Mouse (Mus musculus): ENCODE measurements around the gene Rsrc1.

Rsrc1 gene

GRCm38 (mm10) chr3:66981101-66981661 is at the start of gene Rsrc1:
TSS of gene Rsrc1 (plus strand) at chr3:66981390.
- peak; percentile 96 for DNase-seq

DNA sequence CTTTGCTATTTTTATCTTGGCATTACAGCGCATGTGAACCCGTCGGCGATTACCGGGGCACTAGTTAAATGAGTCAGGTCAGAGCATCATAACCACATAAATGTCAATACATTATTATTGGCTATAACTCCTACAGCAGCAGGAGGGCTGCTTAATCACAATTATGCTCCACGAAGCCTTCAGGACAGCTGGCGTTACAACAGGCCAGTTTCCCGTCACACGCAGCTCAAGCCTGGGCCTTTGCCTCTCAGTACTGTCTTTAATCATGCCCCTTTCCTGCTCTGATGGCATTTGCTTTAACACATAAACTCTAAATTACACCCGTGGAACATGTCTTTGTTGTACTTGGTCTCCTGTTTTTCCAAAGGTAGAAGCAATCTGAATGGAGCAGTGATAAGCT is 41.5 kb upstream of the Rsrc1 start:
- peak; percentile 49 for DNase-seq

DNA sequence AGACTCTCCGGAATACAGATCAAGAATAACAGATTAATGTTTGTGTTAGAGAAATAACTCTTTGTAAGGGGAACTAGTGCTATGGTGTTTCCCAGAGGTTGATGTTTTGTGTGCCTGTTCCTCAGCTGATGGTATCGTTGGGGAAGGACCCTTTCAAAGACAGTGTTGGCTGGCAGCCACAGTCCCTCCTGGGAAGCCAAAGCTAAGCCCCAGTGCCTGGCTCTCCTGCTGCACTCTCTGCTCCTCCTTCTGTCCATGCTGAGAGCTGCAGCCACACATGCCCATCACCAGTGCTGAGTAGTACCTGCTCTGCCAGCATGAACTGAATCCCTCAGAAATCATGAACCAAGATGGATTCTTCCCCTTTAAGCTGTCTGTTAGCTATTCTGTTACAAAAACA is 26.1 kb upstream of the Rsrc1 start:
- no peak for DNase-seq

- DNase-seq = no peak
Observed at GRCm38 (mm10) chr3:66959972-66960371, 21.2 kb upstream of the Rsrc1 start.

- DNase-seq = no peak
Observed at GRCm38 (mm10) chr3:66964884-66965283, 16.3 kb upstream of the Rsrc1 start.

DNA sequence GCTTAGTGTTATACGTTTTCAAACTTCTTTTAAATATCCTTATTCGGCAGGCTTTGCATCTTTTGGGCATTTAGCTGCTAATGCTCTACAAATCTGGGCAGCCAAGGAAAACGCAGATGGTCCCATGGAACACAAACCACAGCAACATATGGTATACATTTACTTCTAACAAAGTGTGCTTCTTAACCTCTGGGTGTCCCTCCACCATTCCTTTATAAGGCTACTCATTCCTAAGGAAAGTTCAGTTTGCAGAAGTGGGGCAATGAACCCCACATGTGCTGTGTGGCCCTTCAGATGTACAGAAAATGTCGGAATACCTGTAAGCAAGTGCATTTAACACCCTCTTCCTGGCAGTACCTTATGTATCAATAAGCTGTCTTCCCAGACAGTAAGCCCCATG is 13.7 kb upstream of the Rsrc1 start:
- DNase-seq = no peak

DNA sequence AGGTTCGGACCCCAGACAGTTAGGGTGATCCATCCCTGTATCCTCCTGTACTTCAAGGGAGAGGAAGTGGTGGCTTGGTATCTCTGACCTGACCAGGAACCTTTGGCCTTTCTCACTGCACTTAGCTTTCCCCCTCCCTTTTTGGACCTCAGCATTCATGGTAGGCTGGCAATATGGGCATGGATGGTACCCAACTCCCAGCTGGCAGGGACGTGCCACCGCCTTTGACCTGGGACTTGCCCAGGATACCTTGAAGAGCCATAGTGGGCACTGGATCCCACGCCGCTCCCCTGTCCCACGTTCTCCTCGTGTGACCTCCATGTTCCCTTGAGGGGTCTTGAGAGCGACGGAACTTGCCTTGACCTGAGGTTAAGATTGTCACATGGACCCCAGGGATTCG is 10.9 kb upstream of the Rsrc1 start:
- no peak for DNase-seq

DNA sequence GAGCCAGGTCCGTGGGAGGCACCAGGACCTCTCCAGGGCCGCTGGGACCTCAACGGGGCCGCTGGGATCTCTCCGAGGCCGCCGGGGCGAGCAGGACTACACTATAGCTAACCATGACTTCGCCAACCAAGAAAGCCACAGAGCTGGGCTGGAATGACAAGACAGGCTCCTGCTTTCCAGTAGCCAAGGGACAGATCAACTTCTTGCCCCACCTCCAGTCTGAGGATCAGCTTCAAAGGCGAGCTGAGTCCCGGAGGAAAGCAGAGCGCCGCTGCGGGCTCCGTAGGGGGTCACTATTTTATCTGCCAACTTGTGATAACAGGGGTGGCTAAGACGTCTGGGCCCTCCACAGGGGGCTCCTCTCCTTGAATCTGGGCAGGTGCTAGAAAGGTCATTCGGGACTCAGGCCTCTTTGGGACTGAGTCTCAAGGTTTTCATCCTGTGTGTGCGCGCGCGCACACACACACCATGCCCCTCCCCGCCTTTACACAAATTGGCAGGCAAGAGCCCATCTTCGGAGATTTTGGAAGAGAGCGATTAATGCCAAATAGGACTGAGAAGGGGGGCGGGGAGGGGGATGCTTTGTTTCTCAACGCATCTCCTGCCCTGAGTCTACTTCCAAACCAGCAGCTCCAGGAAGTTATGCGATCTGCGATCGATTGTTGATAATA is 10.4 kb upstream of the Rsrc1 start:
- peak; percentile 69 for DNase-seq

- DNase-seq = peak; percentile 59
Observed at GRCm38 (mm10) chr3:66972191-66972950, 8.8 kb upstream of the Rsrc1 start.

GRCm38 (mm10) chr3:66973391-66973943 is 7.7 kb upstream of the Rsrc1 start:
- DNase-seq = peak; percentile 88

DNA sequence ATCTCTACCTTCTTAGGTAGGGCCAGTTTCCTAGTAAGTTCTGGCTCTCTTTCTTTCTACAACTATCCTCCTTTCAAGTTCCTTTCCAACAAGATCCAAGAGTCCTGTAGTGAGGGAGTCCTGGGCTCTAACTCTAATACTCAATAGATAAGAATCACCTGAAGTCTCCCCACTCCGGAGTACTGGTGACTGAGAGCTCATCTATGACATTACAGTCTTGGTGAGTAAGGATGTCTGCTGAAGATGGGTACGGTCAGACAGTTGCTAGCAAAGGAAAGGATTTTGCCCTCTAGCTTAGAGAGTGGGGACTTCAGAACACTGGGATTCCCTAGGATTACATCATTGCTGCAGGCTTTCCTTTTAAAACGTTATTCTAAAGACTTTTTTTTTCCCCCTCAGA is 6.7 kb upstream of the Rsrc1 start:
- no peak for DNase-seq

DNA sequence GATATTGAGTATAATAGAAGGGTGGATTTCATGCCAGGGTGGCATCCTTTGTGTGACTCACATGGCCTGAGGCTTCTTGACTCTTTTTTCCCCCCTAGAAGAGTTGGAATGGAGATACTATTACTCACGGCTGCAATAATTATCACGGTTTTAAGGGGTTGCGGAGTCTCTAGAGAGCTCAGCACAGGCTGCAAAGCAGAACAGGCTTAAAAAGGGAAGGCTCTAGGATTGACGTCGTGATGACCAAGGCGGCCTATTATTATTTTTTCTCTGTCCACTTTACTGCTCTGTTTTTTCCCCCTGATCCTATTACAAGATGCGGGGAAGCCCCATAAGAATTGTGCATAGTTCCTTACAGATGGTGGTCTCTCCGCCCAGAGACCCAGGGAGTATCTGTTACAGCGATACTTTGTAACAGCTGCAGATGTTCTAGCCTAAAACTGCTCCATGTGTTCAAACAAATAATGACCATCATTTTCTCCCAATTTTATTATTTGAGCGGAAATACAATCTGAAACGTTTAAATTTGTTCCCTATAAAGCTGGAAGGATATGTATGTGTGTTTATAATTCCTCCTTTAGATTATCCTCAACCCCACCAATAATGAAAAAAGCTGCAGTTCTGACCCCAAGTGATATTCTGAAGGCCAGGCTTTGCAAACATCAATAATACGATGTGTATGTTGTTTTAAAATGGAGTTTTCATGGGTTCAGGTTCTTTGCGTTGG is 4.1 kb upstream of the Rsrc1 start:
- DNase-seq = no peak

- DNase-seq = no peak
Observed at GRCm38 (mm10) chr3:66977811-66978456, 3.3 kb upstream of the Rsrc1 start.

GRCm38 (mm10) chr3:66978457-66979381 is 2.5 kb upstream of the Rsrc1 start:
- DNase-seq = peak; percentile 92

DNA sequence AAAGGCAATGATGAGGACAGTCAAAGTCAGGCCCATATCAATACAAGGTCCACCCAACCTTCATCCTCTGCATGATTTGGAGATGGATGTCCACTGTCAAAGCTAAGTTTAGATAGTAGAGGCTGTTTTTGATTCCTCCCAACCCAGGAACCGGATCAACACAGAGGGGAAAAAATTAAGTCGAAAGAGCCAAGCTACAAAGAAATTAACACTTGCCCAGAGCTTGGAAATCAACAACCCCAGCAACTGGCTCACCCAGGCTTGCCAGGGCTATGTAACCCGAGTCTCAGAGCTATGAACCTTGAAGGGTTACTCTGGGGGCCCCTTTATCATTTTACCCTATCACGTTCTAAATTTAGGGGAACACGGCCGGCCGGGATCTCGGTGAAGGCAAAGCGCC is 1.7 kb upstream of the Rsrc1 start:
- DNase-seq = no peak

DNA sequence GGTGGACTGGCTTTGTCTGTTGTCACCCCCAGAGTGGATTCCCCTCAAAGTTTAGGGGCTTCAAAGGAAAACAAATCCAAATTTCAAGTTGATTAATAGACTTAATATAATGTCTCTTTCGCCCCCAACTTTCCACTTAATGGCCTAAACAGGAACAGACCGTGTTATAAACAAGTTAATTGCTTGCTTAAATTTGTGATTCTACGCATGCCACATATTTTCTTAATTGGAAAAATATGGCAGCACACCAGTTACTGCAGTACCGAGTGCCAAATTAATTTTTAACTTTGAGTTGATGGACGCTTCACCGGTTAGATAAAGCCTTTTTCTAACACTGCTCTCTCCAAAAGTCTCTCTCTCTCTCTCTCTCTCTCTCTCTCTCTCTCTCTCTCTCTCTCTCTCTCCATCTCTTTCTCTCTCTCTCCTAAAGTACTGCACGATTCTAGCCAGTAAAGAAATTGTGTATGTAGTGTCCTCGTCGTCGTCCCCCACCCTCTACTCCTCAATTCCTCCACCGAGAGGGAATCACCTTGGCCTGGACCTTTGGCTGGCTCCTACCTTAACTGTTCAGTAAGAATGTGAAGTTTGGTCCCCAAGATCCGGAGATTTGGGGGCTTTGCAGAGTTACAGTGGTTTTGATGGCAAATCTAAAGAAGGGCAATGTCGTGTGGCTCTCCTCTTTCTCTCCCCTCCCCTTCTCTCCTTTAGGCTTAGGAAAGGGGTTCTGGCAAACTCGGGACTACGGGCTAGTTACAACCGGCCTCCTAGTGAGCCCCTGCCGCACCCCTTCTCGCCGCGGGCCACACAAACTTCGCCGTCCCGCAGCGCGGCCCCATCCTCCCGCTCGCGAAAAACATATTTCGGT is 847 bp upstream of the Rsrc1 start:
- DNase-seq = peak; percentile 85

DNA sequence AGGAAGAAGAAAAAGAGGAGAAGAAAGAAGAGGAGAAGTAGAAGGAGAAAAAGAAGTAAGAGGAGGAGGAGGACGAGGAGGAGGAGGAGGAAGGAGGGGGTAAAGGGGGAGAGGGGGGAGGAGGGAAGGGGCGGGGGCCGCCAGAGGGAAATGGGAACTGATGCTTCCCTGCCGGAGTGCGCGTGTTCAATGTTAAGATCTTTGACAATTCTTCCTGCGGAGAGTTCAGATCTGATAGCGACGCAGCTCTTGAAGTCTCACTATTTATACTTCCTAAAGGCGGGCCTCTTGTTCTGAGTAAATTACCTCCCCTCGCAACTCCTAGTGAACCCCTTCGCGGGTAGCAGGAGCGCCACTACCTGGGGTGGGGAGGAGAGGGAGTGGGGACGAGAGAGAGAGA is 516 bp downstream of the Rsrc1 start, which contains the start of gene Shox2:
Shox2 (minus strand) TSS at position 66 of the 400 bp plus-strand sequence.
- DNase-seq = no peak

DNA sequence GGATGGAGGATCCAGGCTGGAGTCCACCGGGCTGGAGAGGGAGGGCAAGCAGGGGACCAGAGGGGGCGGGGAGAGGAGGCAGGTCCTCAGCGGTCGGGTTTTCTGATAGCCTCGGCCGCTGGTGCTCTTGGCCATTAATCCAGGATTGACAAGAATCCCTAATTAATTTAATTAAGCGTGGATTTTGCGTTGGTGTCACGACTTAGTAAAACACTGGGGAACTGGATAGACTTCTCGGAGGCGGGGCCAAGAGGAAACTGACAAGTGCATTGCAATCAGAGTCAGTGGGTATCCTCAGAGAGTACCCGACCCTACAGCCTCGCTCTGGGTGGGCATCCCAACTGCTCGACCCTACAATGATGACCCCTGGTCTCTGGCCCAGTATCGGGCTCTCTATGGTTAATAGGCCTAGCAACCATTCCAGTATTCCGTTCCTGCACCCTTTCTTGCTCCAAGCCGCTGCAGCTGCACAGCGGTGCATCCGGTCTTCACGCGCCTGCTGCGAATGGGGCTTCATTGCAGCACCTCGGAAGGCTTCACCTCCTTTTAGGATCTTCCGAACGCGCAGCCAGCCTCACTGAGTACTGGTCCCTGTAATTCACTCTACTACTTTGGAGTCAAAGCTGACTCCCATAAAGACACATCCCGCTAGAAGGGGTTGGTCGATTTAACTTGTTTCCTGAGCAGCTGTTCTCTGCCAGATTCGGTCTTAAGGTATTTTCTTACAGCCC is 1.2 kb downstream of the Rsrc1 start:
- peak; percentile 89 for DNase-seq

DNA sequence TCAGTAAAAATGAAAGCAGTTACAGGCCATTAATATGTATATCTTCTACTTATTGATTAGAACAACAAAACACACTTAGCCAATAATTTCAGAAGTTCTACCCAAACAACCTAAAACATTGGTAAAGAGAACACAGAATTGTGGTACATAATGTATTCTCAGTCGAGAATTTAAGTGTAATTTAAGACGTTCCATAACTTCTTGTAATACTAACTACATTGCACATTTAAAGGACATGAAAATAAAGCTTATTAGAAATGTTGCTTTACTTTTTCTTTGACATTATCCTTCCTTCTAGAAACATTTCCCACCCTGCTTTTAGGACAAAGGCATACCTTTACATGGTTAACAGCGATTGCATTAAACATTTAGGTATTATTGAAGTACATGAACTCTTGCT is 2.3 kb downstream of the Rsrc1 start:
- DNase-seq = no peak

Data from heart, adult 11 months (tissue).